Mouse (Mus musculus) erythroblast, embryonic 14.5 days (primary cell): ENCODE results near the gene Slc43a2.

Source experiments
- GATA1 ChIP-seq: IDR thresholded peaks from 2 replicates; pipeline ENCODE4 v1.6.1; 2012; ENCODE audit warnings: low read length, inconsistent platforms, mixed read lengths
- TAL1 ChIP-seq: IDR thresholded peaks from 3 replicates; pipeline ENCODE4 v1.6.1; 2012; ENCODE audit warnings: low read length, inconsistent platforms, mixed read lengths

GRCm38 (mm10) chr11:75625820-75626219 lies 94.3 kb downstream of the Slc43a2 start:
- TF ChIP-seq TAL1 (no peak), GATA1 (no peak)
